Mouse (Mus musculus) midbrain, embryonic 11.5 days (tissue): ENCODE data around the gene L1cam. TPM values are rescaled to one million over a fixed set of nuclear protein-coding genes. Genes with fewer than 3 reads are reported as not detected.

Experiments
- ATAC-seq: fragments of 200-750 bp; cut with Nextera tagmentation; 2 replicates; pipeline ENCODE4 v1.8.0; 2017; ENCODE audit warnings: moderate TSS enrichment, moderate library complexity; ENCODE audit not compliant: low FRiP score
- DNase-seq: peaks from one replicate; pipeline ENCODE4 v3.0.0; 2015; ENCODE audit warnings: low spot score; ENCODE audit errors: missing footprints
- H3K27ac ChIP-seq: fragments of 300-500 bp; sonication (generic); 2 replicates; pipeline ENCODE4 v1.5.1; 2014; ENCODE audit warnings: low read depth, low read length
- H3K27me3 ChIP-seq: fragments of 300-500 bp; sonication (generic); 2 replicates; pipeline ENCODE4 v1.6.1; 2014; ENCODE audit warnings: mild to moderate bottlenecking, low read length, moderate library complexity, mixed read lengths; ENCODE audit not compliant: control insufficient read depth, insufficient read depth
- H3K36me3 ChIP-seq: fragments of 300-500 bp; sonication (generic); 2 replicates; pipeline ENCODE4 v1.6.1; 2014; ENCODE audit warnings: mild to moderate bottlenecking, low read length, moderate library complexity, mixed read lengths; ENCODE audit not compliant: control insufficient read depth, insufficient read depth
- H3K4me1 ChIP-seq: fragments of 300-500 bp; sonication (generic); 2 replicates; pipeline ENCODE4 v1.6.1; 2014; ENCODE audit warnings: low read length; ENCODE audit not compliant: control insufficient read depth, insufficient read depth
- H3K4me2 ChIP-seq: fragments of 300-500 bp; sonication (generic); 2 replicates; pipeline ENCODE4 v1.6.1; 2014; ENCODE audit warnings: mild to moderate bottlenecking, moderate library complexity
- H3K4me3 ChIP-seq: fragments of 300-500 bp; sonication (generic); 2 replicates; pipeline ENCODE4 v1.5.1; 2014; ENCODE audit warnings: low read depth, low read length
- H3K9ac ChIP-seq: fragments of 300-500 bp; sonication (generic); 2 replicates; pipeline ENCODE4 v1.6.1; 2014; ENCODE audit warnings: low read length
- H3K9me3 ChIP-seq: fragments of 300-500 bp; sonication (generic); 2 replicates; pipeline ENCODE4 v1.6.1; 2016; ENCODE audit warnings: low read length; ENCODE audit not compliant: control insufficient read depth
- WGBS: fragments of 180-500 bp; shearing (Covaris S2); extraction: QIAGEN DNeasy Blood & Tissue Kit; methylation state at CpG from one replicate; pipeline ENCODE4 v1.1.7; 2014; 5-methylcytosine and 5-hydroxymethylcytosine counted together
- polyA plus RNA-seq: library from polyadenylated mRNA; unstranded; fragments of >200 nt; fragmentation: Nextera tagmentation; extraction: Ambion mirVana; gene quantifications from 2 replicates; pipeline ENCODE4 v1.2.1, GENCODE M21; 2014

Gene L1cam
- polyA plus RNA-seq, 1 experiment from 2014 or later, result 18.3 TPM

- 84% methylated on average over 5 of the region's 5 CpGs for WGBS
Observed at GRCm38 (mm10) chrX:73918631-73919030, 22.7 kb upstream of the L1cam start.

GRCm38 (mm10) chrX:73916945-73917344 is 21.0 kb upstream of the L1cam start:
- ATAC-seq (no peak), DNase-seq (no peak)
- no peak overlapping the region for H3K9ac ChIP-seq
- H3K9me3 ChIP-seq, result no peaks in the 10 kb centered on the region
- 80% methylated on average over 8 of the region's 8 CpGs for WGBS
- H3K4me2 ChIP-seq, result no peak overlapping the region
- no peak overlapping the region for H3K4me3 ChIP-seq
- no peaks in the 10 kb centered on the region; the same call in none of the 2 replicates for H3K36me3 ChIP-seq
- no peak overlapping the region for H3K27ac ChIP-seq
- no peaks in the 10 kb centered on the region for H3K27me3 ChIP-seq
- H3K4me1 ChIP-seq, result no peaks in the 10 kb centered on the region; the same call in 1 of the 2 replicates

More at GRCm38 (mm10) chrX:73918631-73919030, 22.7 kb upstream of the L1cam start:
- no peaks in the 10 kb centered on the region; the same call in 1 of the 2 replicates for H3K4me1 ChIP-seq
- ATAC-seq (no peak), DNase-seq (no peak)
- no peaks in the 10 kb centered on the region; the same call in none of the 2 replicates for H3K36me3 ChIP-seq
- no peak overlapping the region for H3K4me2 ChIP-seq
- H3K4me3 ChIP-seq, result no peak overlapping the region
- H3K27me3 ChIP-seq, result no peaks in the 10 kb centered on the region
- no peaks in the 10 kb centered on the region for H3K9me3 ChIP-seq
- H3K27ac ChIP-seq, result no peak overlapping the region
- no peak overlapping the region for H3K9ac ChIP-seq

- Histone ChIP-seq H3K9me3 (no peaks in the 10 kb centered on the region), H3K27ac (peak overlapping the region; percentile 48), H3K27me3 (no peaks in the 10 kb centered on the region), H3K4me3 (peak overlapping the region; percentile 1; the same call in 1 of the 2 replicates), H3K9ac (no peak overlapping the region; the same call in 1 of the 2 replicates), H3K4me1 (no peaks in the 10 kb centered on the region), H3K4me2 (peak overlapping the region; percentile 27), H3K36me3 (no peaks in the 10 kb centered on the region; the same call in none of the 2 replicates)
- ATAC-seq (peak; percentile 97), DNase-seq (peak; percentile 92)
- 25% methylated on average over 31 of the region's 31 CpGs for WGBS
Observed at GRCm38 (mm10) chrX:73914827-73915703, 19.2 kb upstream of the L1cam start.

- WGBS, result 85% methylated on average over 2 of the region's 2 CpGs
- H3K9ac ChIP-seq, result no peak overlapping the region
- no peaks in the 10 kb centered on the region for H3K4me1 ChIP-seq
- ATAC-seq (no peak), DNase-seq (no peak)
- H3K27me3 ChIP-seq, result no peaks in the 10 kb centered on the region
- no peak overlapping the region for H3K4me2 ChIP-seq
- H3K36me3 ChIP-seq, result no peaks in the 10 kb centered on the region
- H3K9me3 ChIP-seq, result no peaks in the 10 kb centered on the region
- H3K4me3 ChIP-seq, result no peak overlapping the region
- no peak overlapping the region for H3K27ac ChIP-seq
Observed at GRCm38 (mm10) chrX:73911588-73911987, 15.7 kb upstream of the L1cam start.

- WGBS, result 22% methylated on average over 20 of the region's 26 CpGs
- Histone ChIP-seq H3K4me2 (peak overlapping the region; percentile 30; the same call in 1 of the 2 replicates), H3K9ac (no peak overlapping the region), H3K4me1 (no peaks in the 10 kb centered on the region), H3K4me3 (no peak overlapping the region), H3K36me3 (no peaks in the 10 kb centered on the region), H3K27me3 (no peaks in the 10 kb centered on the region), H3K27ac (no peak overlapping the region), H3K9me3 (no peaks in the 10 kb centered on the region)
- DNase-seq (no peak), ATAC-seq (no peak)
Observed at GRCm38 (mm10) chrX:73911156-73911555, 15.3 kb upstream of the L1cam start.

- Histone ChIP-seq H3K4me2 (no peak overlapping the region), H3K9ac (no peak overlapping the region), H3K4me1 (no peaks in the 10 kb centered on the region), H3K36me3 (no peaks in the 10 kb centered on the region), H3K27ac (no peak overlapping the region), H3K4me3 (no peak overlapping the region), H3K27me3 (no peaks in the 10 kb centered on the region), H3K9me3 (no peaks in the 10 kb centered on the region)
- DNase-seq (no peak), ATAC-seq (no peak)
Observed at GRCm38 (mm10) chrX:73910451-73910850, 14.5 kb upstream of the L1cam start.

GRCm38 (mm10) chrX:73910049-73910448 is 14.1 kb upstream of the L1cam start:
- no peaks in the 10 kb centered on the region for H3K27me3 ChIP-seq
- WGBS, result 90% methylated on average over 1 of the region's 1 CpGs

GRCm38 (mm10) chrX:73897959-73898358 is 2.1 kb upstream of the L1cam start:
- H3K36me3 ChIP-seq, result no peaks in the 10 kb centered on the region
- WGBS, result 79% methylated on average over 3 of the region's 3 CpGs
- no peak for ATAC-seq

More at GRCm38 (mm10) chrX:73910049-73910448, 14.1 kb upstream of the L1cam start:
- no peaks in the 10 kb centered on the region for H3K4me1 ChIP-seq
- H3K4me2 ChIP-seq, result no peak overlapping the region
- no peak for DNase-seq
- no peaks in the 10 kb centered on the region for H3K36me3 ChIP-seq
- no peaks in the 10 kb centered on the region for H3K9me3 ChIP-seq
- ATAC-seq, result no peak
- H3K4me3 ChIP-seq, result no peak overlapping the region
- H3K27ac ChIP-seq, result no peak overlapping the region
- H3K9ac ChIP-seq, result no peak overlapping the region

GRCm38 (mm10) chrX:73892833-73893232 is 3.1 kb downstream of the L1cam start:
- no peaks in the 10 kb centered on the region for H3K9me3 ChIP-seq
- no peaks in the 10 kb centered on the region for H3K4me1 ChIP-seq
- no peaks in the 10 kb centered on the region for H3K27me3 ChIP-seq
- H3K4me3 ChIP-seq, result no peak overlapping the region
- no peak for DNase-seq
- H3K36me3 ChIP-seq, result no peaks in the 10 kb centered on the region
- H3K4me2 ChIP-seq, result no peak overlapping the region
- H3K9ac ChIP-seq, result no peak overlapping the region
- H3K27ac ChIP-seq, result no peak overlapping the region
- no peak for ATAC-seq
- 86% methylated on average over 14 of the region's 14 CpGs for WGBS

More at GRCm38 (mm10) chrX:73897959-73898358, 2.1 kb upstream of the L1cam start:
- Histone ChIP-seq H3K9me3 (no peaks in the 10 kb centered on the region), H3K27ac (no peak overlapping the region), H3K4me3 (no peak overlapping the region), H3K4me2 (no peak overlapping the region), H3K4me1 (no peaks in the 10 kb centered on the region), H3K9ac (no peak overlapping the region), H3K27me3 (no peaks in the 10 kb centered on the region)
- DNase-seq, result no peak
